Mouse (Mus musculus) right cerebral cortex, postnatal 4 days (tissue): ENCODE results near the gene Raly.

ENCODE experiments used
- DNase-seq: peaks from one replicate; pipeline ENCODE4 v3.0.0-alpha.2; 2022

The Raly gene

GRCm38 (mm10) chr2:154790656-154791483, at the start of gene Raly, which contains the start of gene a:
Gene Raly (plus strand): TSS chr2:154791096.
Gene a (plus strand): TSS chr2:154791402.
- peak; percentile 94 for DNase-seq

GRCm38 (mm10) chr2:154742911-154743819, 47.7 kb upstream of the Raly start:
- no peak for DNase-seq

DNA sequence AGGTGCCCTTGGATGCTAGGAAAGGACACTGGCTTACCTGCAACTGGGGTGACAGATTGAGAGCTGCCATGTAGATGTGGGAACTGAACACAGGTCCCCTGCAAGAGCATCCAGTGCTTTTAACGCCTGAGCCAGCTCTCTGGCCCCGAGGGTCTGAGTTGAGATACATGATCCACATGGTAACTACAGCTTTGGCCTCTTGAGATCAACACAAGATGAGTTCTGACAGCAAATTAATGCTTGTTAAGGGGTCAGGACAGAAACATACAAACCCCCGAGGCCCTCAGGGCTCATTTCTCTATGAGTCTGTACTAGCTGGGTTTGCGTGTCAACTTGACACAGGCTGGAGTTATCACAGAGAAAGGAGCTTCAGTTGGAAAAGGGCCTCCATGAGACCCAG, 47.0 kb upstream of the Raly start:
- no peak for DNase-seq

DNA sequence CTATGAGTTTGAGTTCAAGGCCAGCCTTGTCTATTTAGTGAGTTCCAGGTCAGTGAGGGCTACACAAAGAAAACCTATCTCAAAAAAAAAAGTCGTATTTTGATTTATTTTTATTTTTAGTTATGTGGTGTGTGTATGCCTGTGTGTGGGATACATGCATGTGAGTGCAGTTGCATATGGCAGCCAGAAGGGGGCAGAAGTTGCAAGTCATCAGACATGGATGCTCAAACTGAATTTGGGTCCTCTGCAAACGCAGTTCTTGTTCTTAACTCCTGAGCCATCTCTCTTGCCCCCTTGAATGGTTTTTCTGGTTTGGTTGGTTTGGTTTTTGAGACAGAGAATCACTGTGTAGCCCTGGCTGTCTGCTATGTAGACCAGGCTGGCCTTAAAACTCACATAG, 42.5 kb upstream of the Raly start:
- DNase-seq: no peak

- DNase-seq: peak; percentile 56
Measured at GRCm38 (mm10) chr2:154749046-154750036, 41.6 kb upstream of the Raly start.

DNA sequence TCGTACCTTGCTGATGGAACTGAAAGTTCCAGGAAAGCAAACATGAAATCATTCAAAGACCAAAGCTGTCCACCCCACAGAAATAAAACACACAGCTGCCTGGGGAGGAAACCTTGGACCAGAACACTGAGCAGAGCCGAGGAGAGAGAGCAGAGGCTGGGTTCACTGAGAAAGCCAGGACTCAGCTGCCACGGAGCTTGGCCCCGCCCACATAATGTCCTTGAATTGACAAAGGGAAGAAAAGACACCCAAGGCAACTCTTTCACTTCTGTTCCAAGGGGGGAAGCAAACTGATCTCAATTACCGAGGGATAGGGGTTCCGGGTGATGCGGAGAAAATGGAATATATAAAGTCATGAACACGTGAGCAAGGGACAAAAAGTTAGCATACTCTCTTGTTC, 39.0 kb upstream of the Raly start:
- no peak for DNase-seq

- DNase-seq: no peak
Measured at GRCm38 (mm10) chr2:154754068-154754560, 36.8 kb upstream of the Raly start.

- DNase-seq: no peak
Measured at GRCm38 (mm10) chr2:154755791-154756190, 35.1 kb upstream of the Raly start.

DNA sequence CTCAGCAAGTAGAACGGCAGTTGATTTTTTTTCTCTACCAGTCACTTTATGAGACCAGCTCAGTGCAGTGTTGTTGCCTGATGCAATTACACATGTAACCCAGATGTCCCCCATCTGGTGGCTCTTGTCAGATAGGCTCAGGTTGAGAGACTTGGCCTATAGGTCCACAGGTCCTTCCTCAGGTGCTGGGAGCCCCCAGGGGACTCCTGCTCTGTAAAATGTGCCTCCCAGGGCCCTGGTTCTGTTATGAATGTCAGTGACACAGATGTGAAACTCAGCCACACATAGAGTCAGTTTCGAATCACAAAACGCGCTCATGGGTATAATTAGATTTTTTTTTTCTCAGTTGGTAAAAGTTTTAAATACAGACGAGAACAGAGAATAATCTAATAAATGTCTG, 33.2 kb upstream of the Raly start:
- no peak for DNase-seq

DNA sequence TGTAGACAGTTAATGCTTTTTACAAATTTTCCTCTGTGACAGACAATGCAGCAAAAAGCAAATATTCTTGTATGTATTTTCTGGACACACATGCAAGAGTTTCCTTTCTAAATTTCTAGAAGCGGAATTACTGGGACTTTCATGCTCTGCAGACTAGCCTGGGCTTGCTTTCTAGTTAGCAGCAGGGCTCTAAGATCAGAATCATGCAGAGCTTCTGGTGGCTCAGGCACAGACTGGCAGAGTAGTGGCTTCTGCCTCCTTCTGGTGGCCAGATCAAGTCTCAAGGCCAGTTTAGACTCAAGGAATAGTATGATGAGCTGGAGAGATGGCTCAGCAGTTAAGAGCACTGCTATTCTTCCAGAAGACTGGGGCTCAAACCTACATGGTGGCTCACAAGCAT, 32.4 kb upstream of the Raly start:
- no peak for DNase-seq

DNA sequence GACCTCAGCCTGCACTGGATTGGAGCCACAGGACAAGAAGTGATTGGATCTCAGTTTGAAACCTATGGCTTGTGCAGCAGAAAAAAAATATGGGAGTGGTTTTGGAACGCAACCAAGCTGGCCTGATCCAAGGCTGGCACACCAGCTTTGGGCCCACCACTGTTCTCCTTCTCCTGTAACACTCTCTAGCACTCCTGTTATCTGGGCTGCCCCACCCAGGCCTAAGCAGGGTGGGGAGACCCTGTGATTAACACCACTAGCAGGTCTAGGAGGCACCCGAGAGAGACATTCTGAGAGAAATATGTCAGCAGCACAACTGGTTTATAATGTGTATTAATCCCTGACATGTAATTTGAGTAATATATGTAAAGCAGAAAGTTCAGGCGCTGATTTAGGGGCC, 27.7 kb upstream of the Raly start:
- DNase-seq: no peak

DNA sequence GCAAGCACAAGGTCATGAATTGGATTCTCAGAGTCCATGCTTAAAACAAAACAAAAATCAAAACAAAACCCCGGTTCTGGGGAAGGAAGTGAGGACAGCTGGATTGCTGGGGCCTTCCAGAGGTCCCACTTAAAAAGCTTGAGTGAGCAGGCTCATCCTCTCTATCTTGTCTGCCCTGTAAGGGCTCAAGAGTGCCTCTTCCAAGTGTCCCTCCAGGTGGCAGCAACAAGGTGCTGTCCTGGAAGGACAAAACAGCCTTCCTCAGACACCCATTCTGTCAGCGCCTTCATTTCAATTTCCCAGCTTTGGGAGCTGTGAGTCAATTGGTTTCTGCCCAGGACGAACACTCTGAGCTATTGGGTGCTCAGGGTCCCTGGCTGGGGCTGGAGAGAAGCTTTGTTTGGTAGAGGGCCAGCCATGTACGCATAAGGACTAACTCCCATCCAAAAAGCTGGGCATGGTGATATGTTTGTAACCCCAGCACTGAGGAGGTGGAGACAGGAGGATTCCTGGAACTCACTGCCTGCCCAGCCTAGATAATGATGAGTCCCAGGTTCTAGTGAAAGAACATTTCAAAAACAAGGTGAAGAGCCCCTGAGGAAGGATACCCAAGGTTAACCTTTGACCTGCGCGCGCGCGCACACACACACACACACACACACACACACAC, 25.9 kb upstream of the Raly start:
- DNase-seq: no peak

DNA sequence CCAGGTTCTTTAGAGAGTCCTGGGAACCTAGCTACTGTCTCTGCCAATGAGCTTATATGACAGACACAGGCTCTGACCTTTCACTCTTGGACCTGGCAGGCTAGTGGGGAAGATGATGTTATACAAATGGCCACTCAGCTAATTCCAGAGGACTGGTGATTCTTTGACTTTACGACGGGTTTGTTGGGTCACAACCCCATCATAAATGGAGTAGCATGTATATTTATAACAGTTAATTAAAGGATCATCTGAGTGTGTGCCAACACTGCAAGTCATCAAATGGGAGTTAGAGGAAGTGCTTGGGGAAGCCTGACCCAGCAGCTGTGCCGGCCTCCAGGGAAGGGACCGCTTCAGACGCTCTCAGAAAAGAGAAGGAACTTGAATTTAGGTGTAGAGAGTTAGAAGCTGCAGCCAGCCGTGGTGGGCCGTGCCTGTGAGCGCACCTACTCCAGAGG, 25.3 kb upstream of the Raly start:
- DNase-seq: no peak

DNA sequence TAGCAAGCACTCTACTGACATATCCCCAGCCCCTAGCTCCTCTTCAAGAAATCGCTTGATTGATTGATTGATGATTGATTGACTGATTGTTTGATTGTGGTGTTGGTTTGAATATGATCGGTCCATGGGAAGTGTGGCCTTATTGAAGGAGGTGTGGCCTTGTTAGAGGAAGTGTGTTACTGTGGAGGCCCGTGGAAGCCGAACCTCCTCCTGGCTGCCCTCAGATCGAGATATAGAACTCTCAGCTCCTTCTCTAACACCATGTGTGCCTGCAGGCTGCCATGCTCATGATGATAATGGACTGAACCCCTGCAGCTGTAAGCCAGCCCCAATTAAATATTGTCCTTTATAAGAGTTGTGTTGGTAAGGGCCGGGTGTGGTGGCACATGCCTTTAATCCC, 23.8 kb upstream of the Raly start:
- DNase-seq: no peak

DNA sequence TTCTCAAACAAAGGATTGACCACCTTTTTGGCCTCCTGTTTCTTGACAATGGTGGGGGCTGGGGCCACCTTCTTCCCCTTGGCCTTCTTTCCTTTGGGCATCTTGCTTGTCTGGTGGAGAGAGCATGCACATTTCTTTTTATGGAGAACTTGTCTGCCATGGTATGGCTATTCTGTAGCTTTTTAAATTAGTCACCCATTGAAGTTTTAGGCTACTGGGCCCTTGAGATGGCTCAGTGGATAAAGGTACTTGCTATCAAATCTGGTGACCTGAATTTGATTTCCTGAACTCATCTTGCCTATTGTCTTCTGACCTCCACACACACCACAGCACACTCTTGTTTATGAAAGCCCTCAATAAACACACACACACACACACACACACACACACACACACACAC, 21.0 kb upstream of the Raly start, which contains the start of gene Gm14214:
Gene Gm14214 (minus strand): TSS at position 101 of the 400 bp plus-strand sequence.
- DNase-seq: no peak

DNA sequence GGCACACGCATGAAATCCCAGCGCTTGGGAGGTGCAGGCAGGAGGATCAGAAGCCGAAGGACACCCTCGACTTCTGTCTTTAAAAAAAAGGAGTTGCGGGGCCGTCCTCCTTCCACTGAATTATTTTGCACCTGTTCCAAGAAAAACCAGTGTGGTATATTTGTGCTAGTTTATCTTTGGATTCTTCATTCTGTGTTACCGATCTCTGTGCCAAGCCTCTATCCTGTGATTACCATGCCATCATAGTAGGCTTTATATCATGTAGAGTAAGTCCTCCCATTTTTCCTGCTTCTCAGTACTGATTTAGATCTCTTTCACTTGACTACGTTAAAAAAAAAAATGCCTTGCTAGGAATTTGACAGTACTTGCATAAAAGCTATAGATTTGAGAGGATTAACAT, 19.3 kb upstream of the Raly start:
- DNase-seq: no peak

- DNase-seq: peak; percentile 52
Measured at GRCm38 (mm10) chr2:154774032-154774431, 16.9 kb upstream of the Raly start.

DNA sequence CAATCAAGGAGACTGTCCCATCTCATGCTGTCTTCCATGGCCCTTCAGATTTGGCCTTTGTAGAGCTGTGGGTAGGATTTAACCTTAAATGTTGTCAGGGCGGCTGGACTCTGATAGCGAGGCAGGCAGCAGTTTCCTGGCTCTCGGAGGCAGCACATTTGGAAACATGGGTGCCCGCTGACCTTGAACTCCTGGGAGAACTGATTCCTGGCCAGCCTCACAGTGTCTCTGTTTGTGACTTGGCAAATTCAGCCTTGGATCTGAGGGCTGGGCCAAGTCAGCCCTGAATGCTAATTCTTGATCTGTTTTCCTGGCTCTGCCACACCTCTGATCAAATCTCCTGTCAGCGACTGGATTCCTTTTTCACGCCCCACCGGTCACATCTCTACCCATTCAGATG, 14.4 kb upstream of the Raly start:
- no peak for DNase-seq

GRCm38 (mm10) chr2:154779648-154780047, 11.2 kb upstream of the Raly start:
- no peak for DNase-seq

DNA sequence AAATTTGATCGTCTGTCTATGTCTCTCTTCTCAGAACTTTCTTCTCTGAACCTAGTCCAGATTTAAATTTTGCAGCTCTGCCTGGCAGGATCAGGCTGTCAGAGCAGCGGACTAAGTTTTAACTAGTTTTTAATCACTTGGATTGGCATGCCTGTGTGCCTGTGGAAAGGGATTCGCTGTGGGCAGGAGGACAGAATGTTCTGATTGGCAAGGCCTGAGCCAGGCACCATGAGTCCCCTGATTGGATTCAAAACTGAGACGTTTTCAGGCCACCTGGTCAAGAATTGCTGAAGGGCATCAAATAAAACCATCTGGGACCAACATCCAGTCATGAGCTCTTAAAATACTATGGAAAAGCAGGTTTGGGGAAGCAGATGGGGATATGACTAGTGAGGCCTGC, 8.5 kb upstream of the Raly start:
- DNase-seq: no peak

DNA sequence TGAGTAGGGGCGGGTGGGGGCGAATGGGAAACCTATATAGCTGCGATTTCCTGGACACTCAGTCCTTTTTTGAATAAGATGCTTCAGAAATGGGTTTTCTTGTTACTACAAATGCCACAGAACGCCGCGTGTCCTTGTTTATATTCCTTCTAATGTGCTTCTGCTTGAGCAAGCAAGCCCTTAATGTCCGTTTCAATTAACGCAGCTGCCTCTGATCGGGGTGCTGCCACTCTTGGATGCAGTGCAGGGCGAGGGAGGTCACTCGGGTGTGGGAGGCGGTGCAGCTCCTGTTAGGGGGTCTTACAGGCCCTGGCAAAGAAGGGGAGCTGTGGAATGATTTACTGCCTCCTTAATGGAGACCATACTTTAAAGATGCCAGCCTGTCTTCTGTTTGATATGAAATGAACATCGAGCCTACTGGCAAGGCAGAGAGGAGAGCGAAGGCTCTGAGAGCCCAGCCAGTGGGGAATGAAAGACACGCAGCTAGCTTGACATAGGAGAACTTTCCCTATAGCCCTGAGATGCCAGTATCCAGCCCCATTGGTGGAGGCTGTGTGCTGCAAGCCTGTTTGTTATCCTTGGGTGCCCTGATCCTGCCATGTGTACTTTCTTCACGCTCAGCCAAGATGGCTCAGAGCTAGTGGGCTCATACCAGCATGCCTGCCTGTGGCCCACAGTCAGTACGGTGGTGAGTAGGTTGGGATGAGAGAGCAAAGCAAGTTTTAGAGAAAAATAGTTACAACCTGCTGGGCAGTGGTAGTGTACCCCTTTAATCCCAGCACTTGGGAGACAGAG, 7.8 kb upstream of the Raly start:
- no peak for DNase-seq
